Mouse (Mus musculus) stomach, embryonic 14.5 days (tissue): ENCODE results near the gene Pde9a. TPM values are rescaled to one million over a fixed set of nuclear protein-coding genes. Genes with fewer than 3 reads are reported as not detected.

Experiments
- ATAC-seq: fragments of 200-750 bp; cut with Nextera tagmentation; 2 replicates; pipeline ENCODE4 v1.8.0; 2017; ENCODE audit warnings: low read depth, moderate TSS enrichment; ENCODE audit not compliant: insufficient number of reproducible peaks, insufficient read depth, low FRiP score
- H3K27ac ChIP-seq: fragments of 300-500 bp; sonication (generic); 2 replicates; pipeline ENCODE4 v1.5.1; 2014; ENCODE audit warnings: mild to moderate bottlenecking, low read length, moderate library complexity, mixed read lengths
- H3K27me3 ChIP-seq: fragments of 300-500 bp; sonication (generic); 2 replicates; pipeline ENCODE4 v1.6.1; 2014; ENCODE audit warnings: low read length, control low read depth, mixed read lengths; ENCODE audit not compliant: control insufficient read depth, insufficient read depth
- H3K36me3 ChIP-seq: fragments of 300-500 bp; sonication (generic); 2 replicates; pipeline ENCODE4 v1.6.1; 2014; ENCODE audit warnings: mild to moderate bottlenecking, control low read depth, low read length, moderate library complexity, mixed read lengths; ENCODE audit not compliant: control insufficient read depth, insufficient read depth
- H3K4me1 ChIP-seq: fragments of 300-500 bp; sonication (generic); 2 replicates; pipeline ENCODE4 v1.6.1; 2014; ENCODE audit warnings: low read length, control low read depth, mixed read lengths; ENCODE audit not compliant: control insufficient read depth, insufficient read depth
- H3K4me2 ChIP-seq: fragments of 300-500 bp; sonication (generic); replicated peaks from 2 replicates; pipeline ENCODE4 v1.6.1; 2014; ENCODE audit warnings: low read depth, low read length, control low read depth
- H3K4me3 ChIP-seq: fragments of 300-500 bp; sonication (generic); 2 replicates; pipeline ENCODE4 v1.5.1; 2014; ENCODE audit warnings: low read depth, low read length, control low read depth
- H3K9ac ChIP-seq: fragments of 300-500 bp; sonication (generic); replicated peaks from 2 replicates; pipeline ENCODE4 v1.6.1; 2014; ENCODE audit warnings: low read depth, mild to moderate bottlenecking, control low read depth, low read length, moderate library complexity, mixed read lengths
- H3K9me3 ChIP-seq: fragments of 300-500 bp; sonication (generic); 2 replicates; pipeline ENCODE4 v1.6.1; 2016; ENCODE audit warnings: low read depth, low read length, control low read depth; ENCODE audit not compliant: control insufficient read depth
- whole genome bisulfite sequencing: fragments of 180-500 bp; shearing (Covaris S2); extraction: QIAGEN DNeasy Blood & Tissue Kit; methylation state at CpG from one replicate; pipeline ENCODE4 v1.1.7; 2014; 5-methylcytosine and 5-hydroxymethylcytosine counted together
- polyA plus RNA-seq: library from polyadenylated mRNA; unstranded; fragments of >200 nt; fragmentation: Nextera tagmentation; extraction: Ambion mirVana; gene quantifications from 2 replicates; pipeline ENCODE4 v1.2.1, GENCODE M21; 2014

Pde9a gene
- polyA plus RNA-seq, 1 experiment from 2014 or later: 42.8 TPM

DNA sequence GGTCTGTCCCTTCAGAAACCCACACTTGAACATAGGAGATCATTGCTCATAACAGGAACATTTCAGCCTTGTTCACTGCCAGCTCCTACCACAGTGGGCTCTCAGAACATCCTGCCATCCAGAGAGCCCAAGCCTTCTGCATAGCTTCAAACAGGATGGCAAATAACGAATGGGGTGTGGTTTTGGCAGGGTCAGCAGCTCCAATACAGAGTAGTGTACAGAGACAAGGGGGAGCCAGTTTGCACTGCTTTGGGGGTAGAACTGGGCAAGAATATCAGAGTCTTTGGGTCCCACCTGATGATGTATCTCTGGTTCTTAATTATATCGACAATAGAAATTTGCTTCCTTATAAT lies 33.6 kb downstream of the Pde9a start:
- H3K4me1 ChIP-seq: 0 out of 2 replicates have a peak, but pooled peaks cover 15% of the 10 kb centered on the region
- no peak for ATAC-seq
- peaks cover 9% of the 10 kb centered on the region for H3K36me3 ChIP-seq
- H3K9ac ChIP-seq: no peak overlapping the region
- WGBS: 62% methylated on average over 2 of the region's 2 CpGs
- no peaks in the 10 kb centered on the region for H3K27me3 ChIP-seq
- no peak overlapping the region for H3K4me2 ChIP-seq
- no peak overlapping the region for H3K27ac ChIP-seq
- no peak overlapping the region for H3K4me3 ChIP-seq
- H3K9me3 ChIP-seq: no peaks in the 10 kb centered on the region

DNA sequence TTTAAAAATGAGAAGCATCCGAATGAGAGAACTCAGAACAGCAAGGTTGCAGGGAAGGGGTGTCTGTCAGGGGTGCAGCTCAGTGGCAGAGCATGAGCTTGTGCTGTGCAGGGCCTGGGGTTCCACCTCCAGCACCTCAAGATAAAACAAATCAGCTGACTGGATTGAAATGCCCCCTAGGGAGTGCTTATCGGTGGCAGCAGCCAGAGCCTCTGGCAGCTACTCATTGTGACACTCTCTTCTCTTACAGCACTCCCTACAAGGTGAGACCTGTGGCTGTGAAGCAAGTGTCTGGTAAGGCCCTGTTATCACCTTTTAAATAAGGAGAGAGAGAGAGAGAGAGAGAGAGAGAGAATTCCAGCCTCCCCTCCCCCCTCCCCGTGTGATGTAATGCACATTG lies 34.0 kb downstream of the Pde9a start:
- 45% methylated on average over 3 of the region's 3 CpGs for WGBS
- Histone ChIP-seq H3K9ac (no peak overlapping the region), H3K4me2 (no peak overlapping the region), H3K4me1 (0 out of 2 replicates have a peak, but pooled peaks cover 15% of the 10 kb centered on the region), H3K27me3 (no peaks in the 10 kb centered on the region), H3K36me3 (peaks cover 9% of the 10 kb centered on the region), H3K27ac (no peak overlapping the region), H3K9me3 (no peaks in the 10 kb centered on the region), H3K4me3 (no peak overlapping the region)
- no peak for ATAC-seq

DNA sequence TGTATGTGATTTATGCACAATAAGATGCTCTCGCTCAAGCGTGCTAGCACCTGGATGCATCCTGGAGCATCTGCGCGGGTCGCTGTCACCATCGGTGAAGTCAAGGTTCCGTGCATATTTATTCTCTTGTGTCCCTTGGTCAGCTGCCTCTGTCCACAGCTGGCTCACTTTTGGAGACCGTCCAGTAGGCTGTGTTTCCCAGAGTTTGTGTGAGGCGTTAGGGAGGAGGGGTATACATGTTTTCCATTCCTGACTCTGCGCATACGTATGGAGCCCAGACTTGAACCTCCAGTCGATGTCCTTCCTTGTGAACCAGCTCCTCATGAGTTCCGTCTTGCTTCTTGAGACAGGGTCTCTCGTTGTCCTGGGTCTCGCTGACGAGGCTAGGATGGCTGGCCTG lies 34.6 kb downstream of the Pde9a start:
- Histone ChIP-seq H3K36me3 (peaks cover 9% of the 10 kb centered on the region), H3K4me2 (no peak overlapping the region), H3K9ac (no peak overlapping the region), H3K27ac (no peak overlapping the region), H3K4me3 (no peak overlapping the region), H3K9me3 (no peaks in the 10 kb centered on the region), H3K27me3 (no peaks in the 10 kb centered on the region), H3K4me1 (0 out of 2 replicates have a peak, but pooled peaks cover 15% of the 10 kb centered on the region)
- WGBS: 82% methylated on average over 16 of the region's 16 CpGs
- ATAC-seq: no peak

DNA sequence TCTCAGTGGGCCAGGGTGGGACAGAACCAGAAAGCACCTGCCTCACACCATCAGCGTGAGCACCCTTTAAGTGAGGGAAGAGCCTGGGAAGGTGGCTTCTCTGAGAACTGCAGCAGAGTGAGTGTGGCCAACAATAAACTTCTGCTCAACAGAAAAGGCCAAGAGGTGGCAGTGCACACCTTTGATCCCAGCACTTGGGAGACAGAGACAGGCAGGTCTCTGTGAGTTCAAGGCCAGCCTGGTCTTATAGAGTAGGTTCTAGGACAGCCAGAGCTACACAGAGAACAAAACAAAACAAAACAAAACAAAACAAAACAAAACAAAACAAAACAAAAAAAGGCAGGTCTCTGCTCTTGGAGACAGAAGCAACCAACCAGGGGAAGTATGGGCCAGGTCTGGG lies 36.4 kb downstream of the Pde9a start:
- no peaks in the 10 kb centered on the region for H3K9me3 ChIP-seq
- no peak for ATAC-seq
- no peaks in the 10 kb centered on the region for H3K27me3 ChIP-seq
- H3K4me3 ChIP-seq: no peak overlapping the region
- H3K4me1 ChIP-seq: 0 out of 2 replicates have a peak, but pooled peaks cover 15% of the 10 kb centered on the region
- no peak overlapping the region for H3K27ac ChIP-seq
- 92% methylated on average over 1 of the region's 1 CpGs for WGBS
- no peak overlapping the region for H3K9ac ChIP-seq
- H3K4me2 ChIP-seq: no peak overlapping the region
- H3K36me3 ChIP-seq: peaks cover 3% of the 10 kb centered on the region; the same call in 1 of the 2 replicates

DNA sequence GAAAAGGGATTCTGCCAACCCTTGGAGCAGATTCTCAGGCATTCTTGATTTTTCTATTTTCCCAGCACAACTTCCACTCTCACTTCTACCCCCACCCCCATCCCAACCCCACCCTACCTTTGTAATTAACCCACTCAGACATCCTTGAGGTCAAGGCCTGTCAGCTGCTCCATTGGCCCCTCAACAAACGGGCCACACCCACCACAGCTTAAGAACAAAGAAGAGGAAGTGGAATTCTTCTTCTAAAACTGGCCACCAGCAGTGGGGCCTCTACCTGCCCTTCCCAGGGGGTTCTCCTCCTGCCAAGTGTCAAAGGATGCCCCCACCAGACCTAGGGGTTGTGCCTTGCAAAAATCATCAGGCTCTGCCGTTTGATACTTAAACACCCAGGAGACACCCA lies 37.0 kb downstream of the Pde9a start:
- ATAC-seq: no peak
- H3K4me1 ChIP-seq: 0 out of 2 replicates have a peak, but pooled peaks cover 15% of the 10 kb centered on the region

DNA sequence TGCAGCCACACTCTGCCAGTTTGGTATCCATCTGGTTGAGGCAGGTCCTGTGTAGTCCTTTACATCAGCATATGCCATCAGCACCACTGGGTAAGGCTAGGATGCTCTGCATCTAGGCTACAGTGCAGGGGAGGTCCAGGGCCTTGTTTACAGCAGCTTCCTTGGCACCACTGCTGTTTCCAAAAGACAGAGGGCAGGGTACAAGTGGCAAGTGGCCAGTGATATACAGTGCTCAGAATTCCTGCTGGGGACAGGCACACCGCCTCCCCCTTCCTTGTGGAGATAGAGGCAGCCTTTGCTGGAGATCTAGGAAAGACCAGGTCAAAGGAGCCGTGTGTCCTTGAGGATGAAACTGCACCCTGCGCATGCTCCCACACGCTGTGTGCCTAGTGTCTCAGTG lies 38.3 kb downstream of the Pde9a start:
- Histone ChIP-seq H3K9ac (no peak overlapping the region), H3K4me1 (0 out of 2 replicates have a peak, but pooled peaks cover 4% of the 10 kb centered on the region), H3K4me2 (no peak overlapping the region), H3K27ac (no peak overlapping the region), H3K9me3 (peaks cover 3% of the 10 kb centered on the region; the same call in 1 of the 2 replicates), H3K27me3 (no peaks in the 10 kb centered on the region), H3K36me3 (no peaks in the 10 kb centered on the region; the same call in 1 of the 2 replicates), H3K4me3 (no peak overlapping the region)
- no peak for ATAC-seq
- WGBS: 77% methylated on average over 4 of the region's 4 CpGs

More for the DNA sequence above, 37.0 kb downstream of the Pde9a start:
- no peak overlapping the region for H3K4me2 ChIP-seq
- H3K4me3 ChIP-seq: no peak overlapping the region
- no peaks in the 10 kb centered on the region for H3K9me3 ChIP-seq
- 32% methylated on average over 2 of the region's 2 CpGs for WGBS
- H3K36me3 ChIP-seq: no peaks in the 10 kb centered on the region; the same call in 1 of the 2 replicates
- H3K9ac ChIP-seq: no peak overlapping the region
- H3K27me3 ChIP-seq: no peaks in the 10 kb centered on the region
- H3K27ac ChIP-seq: no peak overlapping the region

DNA sequence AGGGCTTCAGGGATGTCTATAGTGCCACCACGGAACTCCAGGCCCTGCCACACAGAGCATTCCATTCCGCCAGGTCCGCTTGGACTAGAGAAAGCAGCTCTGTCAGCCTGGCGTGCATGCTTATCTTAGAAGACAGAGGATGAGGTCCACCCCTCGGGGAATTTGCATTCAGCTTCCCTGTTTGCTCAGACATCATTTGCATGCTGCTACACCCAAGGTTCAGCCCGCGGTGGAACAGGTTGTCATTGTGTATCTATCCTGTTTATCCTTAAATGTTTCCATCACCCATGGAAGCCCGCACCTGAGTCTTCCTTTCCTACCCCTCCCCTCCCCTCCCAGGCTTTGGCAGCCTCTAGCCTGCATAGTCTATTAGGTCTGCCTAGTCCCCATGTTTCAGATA lies 38.8 kb downstream of the Pde9a start:
- no peak overlapping the region for H3K9ac ChIP-seq
- no peak overlapping the region for H3K4me3 ChIP-seq
- ATAC-seq: no peak
- H3K4me2 ChIP-seq: no peak overlapping the region
- 38% methylated on average over 8 of the region's 8 CpGs for WGBS
- no peaks in the 10 kb centered on the region; the same call in 1 of the 2 replicates for H3K36me3 ChIP-seq
- no peaks in the 10 kb centered on the region for H3K27me3 ChIP-seq
- H3K9me3 ChIP-seq: peaks cover 3% of the 10 kb centered on the region; the same call in 1 of the 2 replicates
- H3K27ac ChIP-seq: no peak overlapping the region
- no peaks in the 10 kb centered on the region for H3K4me1 ChIP-seq

DNA sequence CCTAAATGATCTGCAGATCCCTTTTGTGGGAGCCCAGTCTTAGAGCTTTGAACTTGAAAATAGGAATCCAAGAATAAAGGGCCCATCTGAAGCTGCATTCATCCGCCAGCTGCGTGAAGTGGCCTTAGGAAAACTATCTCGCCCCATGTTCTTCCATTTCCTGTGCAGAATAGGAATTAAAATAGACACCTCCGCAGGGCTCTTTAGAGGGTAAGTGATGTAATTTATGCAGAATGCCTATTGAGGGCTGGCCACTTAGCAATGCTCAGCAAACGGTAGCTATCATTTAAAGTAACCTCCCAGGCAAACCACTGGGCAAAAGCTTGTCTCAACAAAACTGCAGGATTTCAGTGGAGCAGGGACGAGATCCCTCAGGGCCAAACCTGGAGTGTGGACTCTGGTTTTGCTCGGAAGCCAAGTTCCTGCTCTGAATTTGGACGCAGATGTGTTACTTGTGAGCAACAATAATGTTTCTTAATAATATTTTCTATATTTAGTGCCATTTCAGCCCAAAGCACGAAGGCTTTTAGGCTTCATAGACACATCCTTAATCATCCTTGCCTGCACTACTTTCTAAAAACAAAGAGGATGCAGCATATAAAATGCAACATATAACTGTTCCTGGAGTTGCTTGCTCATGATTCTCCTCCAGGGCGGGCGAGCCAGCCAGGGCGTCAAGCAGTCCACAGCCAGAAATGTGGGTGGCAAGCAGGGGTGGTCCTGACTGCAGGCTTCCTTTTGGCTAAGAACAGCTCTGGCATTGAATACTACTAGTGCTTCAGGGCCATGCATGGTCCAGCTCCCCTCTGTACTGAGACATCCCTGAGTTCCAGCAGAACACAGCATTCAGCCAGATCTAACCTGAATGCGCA lies 40.1 kb downstream of the Pde9a start:
- ATAC-seq: no peak
- H3K27ac ChIP-seq: no peak overlapping the region
- no peak overlapping the region for H3K4me2 ChIP-seq
- no peak overlapping the region for H3K4me3 ChIP-seq
- H3K4me1 ChIP-seq: no peaks in the 10 kb centered on the region
- H3K27me3 ChIP-seq: no peaks in the 10 kb centered on the region
- H3K9ac ChIP-seq: no peak overlapping the region
- 68% methylated on average over 13 of the region's 13 CpGs for WGBS
- H3K9me3 ChIP-seq: peaks cover 3% of the 10 kb centered on the region; the same call in 1 of the 2 replicates
- peaks cover 4% of the 10 kb centered on the region; the same call in 1 of the 2 replicates for H3K36me3 ChIP-seq
